Mouse (Mus musculus): Measurements from ENCODE around the gene Angptl6. TPM values are rescaled to one million over a fixed set of nuclear protein-coding genes. Genes with fewer than 3 reads are reported as not detected.
A peak's percentile ranks its signal among the peaks of the same experiment; 100 is the strongest.

Angptl6 gene
- total RNA-seq (2021), result 1 to 10 TPM; 3.2 to 3.3 TPM

DNA sequence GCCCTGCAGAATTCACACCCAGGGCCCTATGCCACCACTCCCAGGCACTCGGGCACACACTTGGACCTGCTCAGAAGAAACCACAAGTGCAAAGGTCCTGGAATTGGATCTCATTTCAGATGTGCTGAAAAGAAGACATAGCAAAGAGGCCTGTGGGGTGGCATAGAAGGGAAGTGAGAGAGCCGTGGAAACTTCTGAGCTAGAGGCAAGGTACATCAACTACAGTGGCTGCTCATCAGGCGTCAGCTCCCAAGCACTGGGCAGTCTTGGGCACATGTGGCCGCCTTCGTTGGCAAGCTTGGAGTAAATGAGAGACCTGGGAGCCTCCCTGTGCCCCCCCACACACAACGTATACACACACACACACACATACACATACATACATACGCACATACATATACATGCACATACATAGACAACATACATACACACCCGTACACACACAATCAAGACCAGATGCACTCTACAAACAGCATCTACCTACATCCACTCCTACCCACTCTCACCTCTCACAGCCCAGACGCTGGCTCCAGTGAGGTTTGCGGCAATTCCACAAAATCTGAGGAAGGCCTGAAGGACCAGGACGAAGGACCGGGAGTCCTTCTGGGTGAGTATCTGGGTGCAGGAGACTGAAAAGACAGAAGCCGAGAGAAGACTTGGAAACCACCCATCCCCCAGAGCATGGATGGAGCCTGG lies at the start of gene Angptl6:
Gene Angptl6 (minus strand): TSS at position 631 of the 696 bp plus-strand sequence.
- intact Hi-C loops (cut with DNase I), result no loop called here
- DNase-seq (ENCODE audit: low spot score), result no peak

- intact Hi-C loops (cut with DNase I), result no loop called here
- no peak for DNase-seq (ENCODE audit: low spot score)
Measured at GRCm38 (mm10) chr9:20923258-20923657, 43.7 kb upstream of the Angptl6 start.

DNA sequence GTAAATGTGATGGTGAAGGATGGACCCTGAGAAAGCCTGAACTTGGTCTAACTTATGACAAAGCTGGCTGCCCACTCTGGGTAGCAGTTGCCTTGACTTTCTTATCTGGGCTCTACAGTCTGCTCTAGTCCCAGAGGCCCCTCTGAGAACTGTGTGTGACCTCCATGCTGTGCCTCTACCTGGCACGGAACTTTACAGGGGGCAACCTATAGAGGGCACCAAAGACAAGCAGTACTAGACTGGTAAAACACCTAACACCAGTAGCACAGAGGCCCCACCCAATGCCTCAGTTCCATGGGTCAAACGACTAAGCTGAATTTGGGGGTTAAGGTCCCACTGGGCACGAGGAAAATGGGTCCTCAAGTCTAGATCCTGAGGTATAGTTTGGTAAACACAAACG lies 36.6 kb upstream of the Angptl6 start:
- intact Hi-C loops (cut with DNase I), result loop anchor here (5.0 kb wide), 1 partner anchor 81 kb away; no protein-coding TSS in a partner anchor

GRCm38 (mm10) chr9:20909948-20910347 lies 30.4 kb upstream of the Angptl6 start:
- intact Hi-C loops (cut with DNase I), result no loop called here
- no peak for DNase-seq (ENCODE audit: low spot score)

More for the DNA sequence above, 36.6 kb upstream of the Angptl6 start:
- no peak for DNase-seq (ENCODE audit: low spot score)

DNA sequence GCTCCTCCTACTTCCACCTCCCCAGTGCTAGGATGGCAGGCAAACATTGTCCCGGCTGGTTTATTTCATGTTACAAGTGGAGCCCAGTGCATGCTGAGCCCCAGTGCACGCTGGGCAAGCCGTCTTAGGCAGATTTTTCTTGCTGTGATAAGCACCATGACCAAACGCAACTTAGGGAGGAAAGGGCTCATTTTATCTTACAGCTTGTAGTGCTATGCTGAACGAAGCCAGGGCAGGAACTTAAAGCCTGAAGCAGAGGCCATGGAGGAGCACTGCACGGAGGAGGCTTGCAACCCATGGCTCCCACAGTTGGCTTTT lies 22.6 kb upstream of the Angptl6 start:
- intact Hi-C loops (cut with DNase I), result no loop called here
- DNase-seq (ENCODE audit: low spot score), result no peak

DNA sequence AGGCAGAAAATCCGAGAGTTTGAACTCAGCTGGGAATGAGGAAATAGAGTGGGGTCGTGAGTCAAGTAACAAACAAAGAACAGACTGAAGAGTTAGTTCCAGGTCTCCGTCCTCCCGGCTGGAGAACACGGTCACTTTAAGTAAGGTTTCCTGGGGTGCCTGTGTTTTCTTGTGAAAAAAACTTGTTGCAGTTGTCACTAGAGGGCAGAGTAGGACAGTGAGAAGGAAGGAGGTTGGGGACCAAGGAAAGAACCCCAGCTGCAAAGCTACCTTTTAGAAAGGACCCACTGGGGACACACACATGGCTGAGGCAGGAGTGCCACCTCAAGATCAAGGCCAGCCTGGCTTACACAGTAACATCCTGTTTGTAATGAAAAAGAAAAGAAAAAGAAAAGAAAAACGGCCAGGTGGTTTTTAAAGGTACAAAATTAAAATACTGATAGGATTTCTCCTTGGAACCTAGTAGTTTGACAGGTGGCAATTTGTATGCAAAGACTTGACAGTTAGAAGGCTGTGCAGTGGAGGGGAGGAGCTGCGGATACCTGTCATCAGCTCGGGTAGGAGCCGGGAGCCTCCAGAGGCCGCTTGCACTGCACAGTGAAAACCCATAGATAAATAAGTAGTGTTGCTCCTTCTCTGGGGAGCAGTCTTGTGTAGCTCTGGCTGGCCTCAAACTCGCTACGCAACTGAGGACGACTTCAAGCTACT lies 22.1 kb upstream of the Angptl6 start:
- no peak for DNase-seq (ENCODE audit: low spot score)
- intact Hi-C loops (cut with DNase I), result loop anchor here (2.0 kb wide), 2 partner anchors 99 to 237 kb away; no protein-coding TSS in a partner anchor

GRCm38 (mm10) chr9:20898511-20899073 lies 19.1 kb upstream of the Angptl6 start, which contains the start of gene Eif3g:
Eif3g (minus strand) TSS chr9:20898623.
- intact Hi-C loops (cut with DNase I), result no loop called here
- DNase-seq (ENCODE audit: low spot score), result peak; percentile 70

GRCm38 (mm10) chr9:20897736-20898510 lies 18.4 kb upstream of the Angptl6 start:
- intact Hi-C loops (cut with DNase I), result no loop called here
- DNase-seq (ENCODE audit: low spot score), result no peak

DNA sequence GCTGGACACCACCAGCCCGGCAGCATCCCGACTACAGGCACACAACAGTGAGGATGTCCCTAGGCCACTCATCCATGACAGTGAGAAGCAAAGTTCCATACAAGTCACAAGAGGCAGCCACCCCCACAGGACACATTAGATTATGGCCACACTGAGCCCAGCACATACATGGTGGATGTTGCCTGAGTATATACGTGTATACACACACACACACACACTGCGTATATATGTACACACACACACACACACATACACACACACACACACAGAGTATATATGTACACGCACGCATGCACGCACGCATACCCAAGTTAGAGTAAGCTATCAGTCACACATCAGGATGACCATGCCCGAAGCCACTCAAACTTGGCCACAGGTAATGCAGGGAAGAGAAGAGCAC lies 15.9 kb upstream of the Angptl6 start:
- intact Hi-C loops (cut with DNase I), result no loop called here
- no peak for DNase-seq (ENCODE audit: low spot score)

- intact Hi-C loops (cut with DNase I), result no loop called here
- DNase-seq (ENCODE audit: low spot score), result no peak
Measured at GRCm38 (mm10) chr9:20894629-20895028, 15.1 kb upstream of the Angptl6 start.

DNA sequence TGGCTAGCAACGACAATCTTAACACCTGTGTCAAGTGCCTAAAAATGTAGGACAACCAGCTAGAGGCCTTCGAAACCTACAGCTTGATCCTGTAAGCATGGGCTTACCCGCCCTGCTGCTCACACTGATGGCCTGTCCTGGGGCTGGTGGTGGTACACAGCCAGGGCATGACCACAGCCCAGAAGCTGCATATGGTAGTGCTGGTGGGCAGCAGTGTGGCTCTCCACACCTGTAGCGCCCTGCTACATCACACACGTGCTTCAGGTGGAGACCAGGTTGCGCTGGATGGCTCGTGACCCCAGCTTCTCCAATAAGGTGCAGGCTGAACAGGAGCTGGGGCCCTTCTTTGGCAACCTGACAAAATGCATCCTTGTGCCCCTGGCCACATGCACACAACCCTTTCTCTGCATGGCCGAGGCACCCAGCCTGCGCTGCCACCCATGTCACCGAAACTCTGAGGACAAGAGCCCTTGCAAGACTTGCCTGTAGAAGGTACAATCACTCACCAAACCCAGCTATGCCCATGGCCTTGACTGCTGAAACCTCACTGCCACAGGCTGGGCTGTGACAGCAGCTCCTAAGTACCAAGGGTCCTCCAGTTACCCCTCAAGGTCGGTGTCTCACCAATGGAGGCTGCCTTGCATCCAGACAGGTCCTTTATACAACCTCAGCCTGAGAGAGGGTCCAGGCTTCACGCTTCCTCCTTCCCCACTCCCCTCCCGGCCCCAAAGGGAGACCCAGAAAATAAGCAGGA lies 14.2 kb upstream of the Angptl6 start:
- intact Hi-C loops (cut with DNase I), result no loop called here

GRCm38 (mm10) chr9:20893069-20893468 lies 13.5 kb upstream of the Angptl6 start:
- intact Hi-C loops (cut with DNase I), result no loop called here
- DNase-seq (ENCODE audit: low spot score), result no peak

More for the DNA sequence above, 14.2 kb upstream of the Angptl6 start:
- no peak for DNase-seq (ENCODE audit: low spot score)

GRCm38 (mm10) chr9:20892104-20892653 lies 12.7 kb upstream of the Angptl6 start:
- no peak for DNase-seq (ENCODE audit: low spot score)
- intact Hi-C loops (cut with DNase I), result no loop called here

- intact Hi-C loops (cut with DNase I), result no loop called here
- DNase-seq (ENCODE audit: low spot score), result no peak
Measured at GRCm38 (mm10) chr9:20891339-20892103, 12.0 kb upstream of the Angptl6 start.

GRCm38 (mm10) chr9:20890411-20890810 lies 10.9 kb upstream of the Angptl6 start:
- DNase-seq (ENCODE audit: low spot score), result no peak
- intact Hi-C loops (cut with DNase I), result no loop called here

GRCm38 (mm10) chr9:20889185-20890141 lies 9.9 kb upstream of the Angptl6 start:
- intact Hi-C loops (cut with DNase I), result no loop called here

GRCm38 (mm10) chr9:20888386-20888765 lies 8.8 kb upstream of the Angptl6 start:
- intact Hi-C loops (cut with DNase I), result no loop called here
- no peak for DNase-seq (ENCODE audit: low spot score)

More at GRCm38 (mm10) chr9:20889185-20890141, 9.9 kb upstream of the Angptl6 start:
- no peak for DNase-seq (ENCODE audit: low spot score)
